Mouse (Mus musculus): ENCODE results near the gene Hyal2. TPM values are rescaled to one million over a fixed set of nuclear protein-coding genes. Genes with fewer than 3 reads are reported as not detected.

Hyal2 gene
- 6.8 and 7.2 TPM in 2 replicates for polyA plus RNA-seq (2011; ENCODE audit: insufficient read depth, insufficient read length, low replicate concordance, missing spikeins)

DNA sequence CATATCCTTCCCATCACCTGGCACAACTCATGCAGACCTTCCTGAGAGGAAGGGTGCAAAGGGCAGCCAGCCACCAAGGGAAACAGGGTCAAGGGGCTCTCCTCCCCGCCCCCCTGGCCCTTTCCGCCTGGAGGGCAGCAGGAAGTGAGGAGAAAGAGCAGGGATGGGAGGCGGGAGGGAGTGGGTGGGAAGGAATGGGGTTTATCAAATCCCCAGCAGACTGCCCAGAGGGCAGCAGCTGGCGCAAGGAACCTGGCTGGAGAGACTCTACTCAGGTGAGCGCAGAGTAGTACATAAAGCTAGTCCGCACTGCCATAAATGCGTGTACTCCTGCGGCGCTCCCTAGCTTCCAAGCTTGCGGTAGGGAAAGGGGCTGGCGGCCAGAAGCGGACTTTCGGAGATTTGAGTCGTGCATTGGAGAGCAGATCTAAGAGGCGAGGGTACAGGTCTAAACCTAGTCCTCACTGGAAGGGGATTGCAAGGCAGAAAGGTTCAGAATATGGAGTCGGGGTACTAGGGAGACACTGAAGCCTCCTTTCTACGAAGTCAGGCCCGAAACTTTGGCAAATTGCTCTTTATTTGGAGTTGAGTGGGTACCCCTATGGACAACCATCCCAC is at the start of gene Hyal2:
Gene Hyal2, plus strand, starts transcription at position 244 of the 618 bp plus-strand sequence.
- 64% methylated on average over 18 of the region's 18 CpGs for WGBS
- TF ChIP-seq CTCF (IDR thresholded peaks at IDR 0.05; ENCODE audit: control insufficient read depth, insufficient read depth, low read length) (no peak), POLR2A (IDR thresholded peaks at IDR 0.05; ENCODE audit: borderline replicate concordance, control insufficient read depth, low read depth, low read length) (no peak)
- peak within 1 kb of the TSS; percentile 9; the same call in 1 of the 2 replicates for H3K27ac ChIP-seq (ENCODE audit: control insufficient read depth, insufficient read depth, low read depth, low read length, poor library complexity)
- H3K4me1 ChIP-seq (ENCODE audit: control insufficient read depth, insufficient read depth, low read length) = no peaks in the 10 kb centered on the region; the same call in 1 of the 2 replicates
- peak within 1 kb of the TSS; percentile 74 for H3K4me3 ChIP-seq (replicated peaks; ENCODE audit: control insufficient read depth, low read depth, low read length)

DNA sequence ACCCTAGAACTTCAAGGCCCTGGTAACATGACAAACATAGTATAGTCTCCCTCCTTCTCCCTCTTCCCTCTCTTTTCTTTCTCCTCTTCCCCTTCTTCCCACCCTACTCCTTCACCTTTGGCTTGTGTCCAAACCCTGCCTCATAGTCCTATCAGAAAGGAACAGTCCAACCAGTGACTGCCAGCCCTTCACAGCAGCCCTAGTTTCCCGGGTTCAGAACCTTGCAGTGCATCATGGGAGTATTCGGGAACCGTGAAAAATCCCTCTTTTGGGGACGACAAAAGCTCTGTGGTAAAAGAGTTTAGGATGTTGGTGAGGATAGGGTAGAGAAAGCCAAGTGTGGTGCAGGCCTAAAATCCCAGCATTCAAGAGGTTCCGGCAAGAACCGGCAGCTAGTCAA is 47.4 kb upstream of the Hyal2 start:
- TF ChIP-seq POLR2A (IDR thresholded peaks at IDR 0.05; ENCODE audit: borderline replicate concordance, control insufficient read depth, low read depth, low read length) = no peak
- TF ChIP-seq CTCF (IDR thresholded peaks at IDR 0.05; ENCODE audit: control insufficient read depth, insufficient read depth, low read length) = no peak
- 78% methylated on average over 6 of the region's 6 CpGs for WGBS
- H3K27ac ChIP-seq (ENCODE audit: control insufficient read depth, insufficient read depth, low read depth, low read length, poor library complexity) = no peak overlapping the region
- no peak overlapping the region for H3K4me3 ChIP-seq (replicated peaks; ENCODE audit: control insufficient read depth, low read depth, low read length)
- H3K4me1 ChIP-seq (ENCODE audit: control insufficient read depth, insufficient read depth, low read length) = peaks cover 2% of the 10 kb centered on the region; the same call in 1 of the 2 replicates

DNA sequence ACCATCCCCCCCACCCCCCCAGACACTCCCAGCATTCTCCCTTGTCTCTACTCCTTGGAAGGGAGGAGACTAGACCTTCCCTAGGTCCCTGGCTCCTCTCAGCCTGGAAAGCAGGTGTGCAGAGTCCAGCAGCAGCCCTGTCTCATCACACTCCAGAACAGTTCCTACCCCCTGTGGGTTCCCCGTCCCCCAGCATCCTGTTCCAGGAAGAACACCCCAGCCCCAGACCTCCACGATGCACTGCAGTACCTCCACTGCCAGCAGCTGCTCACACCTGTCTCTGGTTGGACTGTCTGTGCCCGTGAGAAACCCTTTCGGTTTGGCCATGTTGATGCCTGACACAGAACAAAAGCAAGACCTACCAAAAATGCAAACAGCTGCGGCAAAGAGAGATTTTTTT is 46.6 kb upstream of the Hyal2 start:
- TF ChIP-seq POLR2A (IDR thresholded peaks at IDR 0.05; ENCODE audit: borderline replicate concordance, control insufficient read depth, low read depth, low read length) = no peak
- TF ChIP-seq CTCF (IDR thresholded peaks at IDR 0.05; ENCODE audit: control insufficient read depth, insufficient read depth, low read length) = no peak
- no peak overlapping the region for H3K4me3 ChIP-seq (replicated peaks; ENCODE audit: control insufficient read depth, low read depth, low read length)
- H3K27ac ChIP-seq (ENCODE audit: control insufficient read depth, insufficient read depth, low read depth, low read length, poor library complexity) = no peak overlapping the region
- H3K4me1 ChIP-seq (ENCODE audit: control insufficient read depth, insufficient read depth, low read length) = peaks cover 2% of the 10 kb centered on the region; the same call in 1 of the 2 replicates
- WGBS = 16% methylated on average over 5 of the region's 5 CpGs

DNA sequence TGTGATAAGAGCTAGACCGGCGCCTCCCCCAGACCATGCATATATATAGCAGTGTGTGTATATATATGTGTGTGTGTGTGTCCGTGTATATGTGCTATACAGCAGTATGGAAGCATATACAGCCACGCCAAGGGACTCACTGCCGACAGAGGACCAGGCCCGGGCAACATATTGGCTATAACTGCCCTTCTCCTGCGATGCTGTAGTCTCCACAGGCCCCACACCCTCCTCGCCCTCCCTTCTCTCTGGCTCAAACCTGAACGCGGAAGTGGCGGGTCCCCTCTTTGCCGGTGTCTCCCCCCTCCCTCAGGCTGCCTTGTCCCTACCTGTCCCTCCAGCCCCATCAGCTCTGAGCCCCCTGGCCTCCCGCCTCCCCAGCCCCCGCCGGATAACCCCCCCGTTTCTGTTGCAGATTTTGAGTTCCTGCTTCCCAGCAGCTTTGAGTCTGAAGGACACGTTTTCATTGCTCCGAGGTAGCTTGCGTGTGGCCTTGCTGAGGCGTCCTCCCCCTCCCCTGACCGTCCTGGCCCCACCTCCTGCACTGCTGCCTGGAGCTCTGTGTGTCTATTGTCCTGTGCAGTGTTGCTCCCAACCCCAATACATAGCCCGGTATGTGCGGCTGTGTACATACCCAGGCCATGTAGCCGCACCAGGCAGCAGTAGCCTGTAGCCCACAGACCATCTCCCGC is 45.9 kb upstream of the Hyal2 start:
- H3K27ac ChIP-seq (ENCODE audit: control insufficient read depth, insufficient read depth, low read depth, low read length, poor library complexity) = no peak overlapping the region
- WGBS = 8% methylated on average over 25 of the region's 25 CpGs
- peaks cover 2% of the 10 kb centered on the region; the same call in 1 of the 2 replicates for H3K4me1 ChIP-seq (ENCODE audit: control insufficient read depth, insufficient read depth, low read length)
- TF ChIP-seq CTCF (IDR thresholded peaks at IDR 0.05; ENCODE audit: control insufficient read depth, insufficient read depth, low read length) = no peak
- TF ChIP-seq POLR2A (IDR thresholded peaks at IDR 0.05; ENCODE audit: borderline replicate concordance, control insufficient read depth, low read depth, low read length) = no peak
- H3K4me3 ChIP-seq (replicated peaks; ENCODE audit: control insufficient read depth, low read depth, low read length) = peak overlapping the region; percentile 36

DNA sequence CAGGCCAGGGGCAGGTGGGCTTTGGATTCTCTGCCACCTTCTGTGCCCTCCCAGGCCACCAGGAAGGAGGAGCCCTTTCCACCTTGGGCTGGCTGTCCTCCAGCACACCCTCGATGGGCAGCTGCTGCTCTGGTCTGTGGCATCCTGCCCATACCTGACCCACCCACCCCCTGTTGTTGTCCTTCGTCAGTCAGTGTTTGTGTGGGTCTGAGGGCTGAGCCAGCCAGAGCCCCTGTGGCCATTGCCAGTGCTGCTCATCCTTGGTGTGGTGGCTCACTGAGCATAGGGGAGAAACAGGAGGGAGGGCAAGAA is 45.4 kb upstream of the Hyal2 start:
- peaks cover 2% of the 10 kb centered on the region; the same call in 1 of the 2 replicates for H3K4me1 ChIP-seq (ENCODE audit: control insufficient read depth, insufficient read depth, low read length)
- H3K27ac ChIP-seq (ENCODE audit: control insufficient read depth, insufficient read depth, low read depth, low read length, poor library complexity) = no peak overlapping the region
- 21% methylated on average over 2 of the region's 2 CpGs for WGBS
- TF ChIP-seq CTCF (IDR thresholded peaks at IDR 0.05; ENCODE audit: control insufficient read depth, insufficient read depth, low read length) (no peak), POLR2A (IDR thresholded peaks at IDR 0.05; ENCODE audit: borderline replicate concordance, control insufficient read depth, low read depth, low read length) (no peak)
- no peak overlapping the region for H3K4me3 ChIP-seq (replicated peaks; ENCODE audit: control insufficient read depth, low read depth, low read length)

DNA sequence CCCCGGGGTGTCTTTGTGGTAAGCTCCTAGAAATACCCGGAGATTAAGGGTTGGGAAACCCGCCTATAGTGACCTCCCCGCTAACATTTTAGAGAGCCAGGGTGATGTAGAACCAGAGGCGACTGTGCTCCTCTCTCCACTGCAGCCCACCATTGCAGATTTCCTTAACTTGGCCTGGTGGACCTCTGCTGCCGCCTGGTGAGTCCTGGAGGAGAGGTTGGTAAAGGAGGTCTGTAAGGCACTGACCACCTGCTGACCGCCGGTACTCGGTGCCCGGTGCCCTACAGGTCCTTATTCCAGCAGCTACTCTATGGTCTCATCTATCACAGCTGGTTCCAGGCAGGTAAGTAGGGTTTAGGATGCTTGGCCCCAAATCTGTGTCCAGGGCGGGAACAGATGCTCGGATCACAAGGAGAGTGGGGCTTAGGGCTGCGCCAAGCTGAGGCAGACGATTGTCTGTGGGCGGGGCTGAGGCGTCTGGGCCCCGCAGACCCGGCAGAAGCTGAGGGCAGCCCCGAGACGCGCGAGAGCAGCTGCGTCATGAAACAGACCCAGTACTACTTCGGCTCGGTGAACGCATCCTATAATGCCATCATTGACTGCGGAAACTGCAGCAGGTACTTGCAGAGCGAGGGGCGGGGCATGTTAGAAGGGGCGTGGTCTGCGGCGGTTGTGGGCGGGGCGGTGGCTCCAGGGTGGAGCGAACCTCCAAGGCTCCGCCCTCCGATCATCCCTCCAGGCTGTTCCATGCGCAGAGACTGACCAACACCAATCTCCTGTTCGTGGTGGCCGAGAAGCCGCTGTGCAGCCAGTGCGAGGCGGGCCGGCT is 41.3 kb upstream of the Hyal2 start:
- Histone ChIP-seq H3K4me1 (ENCODE audit: control insufficient read depth, insufficient read depth, low read length) (peaks cover 2% of the 10 kb centered on the region; the same call in 1 of the 2 replicates), H3K4me3 (replicated peaks; ENCODE audit: control insufficient read depth, low read depth, low read length) (no peak overlapping the region), H3K27ac (ENCODE audit: control insufficient read depth, insufficient read depth, low read depth, low read length, poor library complexity) (peak overlapping the region; percentile 6; the same call in 1 of the 2 replicates)
- TF ChIP-seq POLR2A (IDR thresholded peaks at IDR 0.05; ENCODE audit: borderline replicate concordance, control insufficient read depth, low read depth, low read length) = no peak
- no peak for TF ChIP-seq CTCF (IDR thresholded peaks at IDR 0.05; ENCODE audit: control insufficient read depth, insufficient read depth, low read length)
- 10% methylated on average over 44 of the region's 44 CpGs for WGBS

DNA sequence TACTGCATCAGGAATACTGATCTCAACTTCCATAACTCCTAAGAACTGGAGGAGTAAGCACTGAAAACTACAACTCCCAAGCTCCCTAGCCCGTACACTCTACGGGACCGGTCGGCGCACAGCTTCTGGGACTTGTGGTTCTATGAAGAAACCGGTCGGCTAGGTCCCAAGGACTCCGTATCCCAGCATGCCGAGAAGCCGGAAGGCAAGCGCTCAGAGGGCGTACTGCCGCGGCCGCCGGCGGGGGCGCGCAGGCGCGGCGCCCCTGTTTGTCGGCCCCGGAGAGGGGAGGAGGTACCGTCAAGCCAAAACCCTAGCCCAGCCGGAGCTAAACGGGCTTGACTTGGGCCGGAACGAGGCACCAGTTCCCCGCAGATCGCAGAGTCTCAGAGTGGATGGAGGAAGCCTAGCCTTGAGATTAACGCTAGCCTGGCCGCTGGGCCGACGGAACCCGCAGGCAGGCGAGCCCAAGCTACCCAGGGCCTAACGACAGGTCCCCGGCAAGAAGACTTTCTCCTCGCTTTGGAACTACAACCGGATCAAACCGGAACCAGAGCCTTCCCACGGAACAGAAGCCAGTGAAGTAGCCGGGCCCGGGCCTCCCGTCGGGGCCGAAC is 33.8 kb upstream of the Hyal2 start, which contains the start of gene Tmem115:
Gene Tmem115, plus strand, starts transcription at position 155 of the 617 bp plus-strand sequence.
- peaks cover 3% of the 10 kb centered on the region for H3K4me1 ChIP-seq (ENCODE audit: control insufficient read depth, insufficient read depth, low read length)
- H3K4me3 ChIP-seq (replicated peaks; ENCODE audit: control insufficient read depth, low read depth, low read length) = peak within 1 kb of the TSS; percentile 94
- H3K27ac ChIP-seq (ENCODE audit: control insufficient read depth, insufficient read depth, low read depth, low read length, poor library complexity) = peak within 1 kb of the TSS; percentile 76
- WGBS = under 1% methylated on average over 48 of the region's 48 CpGs
- TF ChIP-seq CTCF (IDR thresholded peaks at IDR 0.05; ENCODE audit: control insufficient read depth, insufficient read depth, low read length) (no peak), POLR2A (IDR thresholded peaks at IDR 0.05; ENCODE audit: borderline replicate concordance, control insufficient read depth, low read depth, low read length) (peak; percentile 67)
